Mouse (Mus musculus) lung, adult 18-20 months (tissue): Measurements from ENCODE around the gene Kdelc2.

ENCODE experiments used
- DNase-seq, 2 experiments: peaks; one replicate each; pipeline ENCODE4 v3.0.0; 2022; ENCODE audit warnings: mixed read lengths in 2 of 2

The Kdelc2 gene

DNA sequence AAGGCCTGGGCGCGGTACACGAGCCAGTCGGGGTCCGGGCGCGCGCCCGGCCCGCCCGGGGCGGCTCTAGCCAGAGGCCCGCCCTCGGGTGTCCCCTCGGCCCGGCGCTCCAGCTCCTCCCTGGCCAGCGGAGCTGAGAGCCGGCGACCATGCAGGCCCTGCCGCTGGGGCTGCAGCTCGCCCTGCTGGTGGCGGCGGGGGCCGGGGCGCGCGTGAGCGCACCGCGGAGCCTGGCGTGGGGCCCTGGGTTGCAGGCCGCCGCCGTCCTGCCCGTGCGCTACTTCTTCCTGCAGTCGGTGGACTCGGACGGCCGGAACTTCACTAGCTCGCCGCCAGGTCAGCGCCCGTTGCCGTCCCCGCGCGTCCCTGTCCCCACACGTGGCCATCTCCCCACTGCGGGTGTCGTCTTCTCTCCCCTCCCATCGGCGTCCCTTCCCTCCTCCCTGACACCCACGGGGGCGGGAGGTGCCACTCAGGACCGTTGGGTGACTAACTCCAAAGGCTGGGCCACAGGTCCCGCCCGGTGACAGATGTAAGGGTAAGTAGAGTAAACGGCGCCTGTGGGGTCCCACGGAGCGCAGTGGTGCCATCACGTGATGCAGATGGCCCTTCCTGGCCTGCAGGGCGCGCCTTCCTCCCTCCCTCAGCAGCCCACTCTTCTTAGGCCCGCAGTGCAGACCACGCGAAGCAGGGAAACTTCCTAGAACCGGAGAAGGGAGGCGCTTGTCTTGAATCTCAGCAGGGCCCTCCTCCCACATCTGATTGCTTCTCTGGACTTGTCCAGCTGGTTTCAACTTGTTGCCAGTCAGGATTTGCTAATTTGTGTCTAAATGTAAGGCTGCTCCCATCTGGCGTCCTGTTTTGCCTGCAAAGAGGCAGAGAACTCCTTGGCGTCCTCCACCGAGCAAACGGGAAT is at the start of gene Kdelc2:
Kdelc2 (plus strand) TSS at position 75 of the 916 bp plus-strand sequence.
- peak; percentile 83 to 90 for DNase-seq

DNA sequence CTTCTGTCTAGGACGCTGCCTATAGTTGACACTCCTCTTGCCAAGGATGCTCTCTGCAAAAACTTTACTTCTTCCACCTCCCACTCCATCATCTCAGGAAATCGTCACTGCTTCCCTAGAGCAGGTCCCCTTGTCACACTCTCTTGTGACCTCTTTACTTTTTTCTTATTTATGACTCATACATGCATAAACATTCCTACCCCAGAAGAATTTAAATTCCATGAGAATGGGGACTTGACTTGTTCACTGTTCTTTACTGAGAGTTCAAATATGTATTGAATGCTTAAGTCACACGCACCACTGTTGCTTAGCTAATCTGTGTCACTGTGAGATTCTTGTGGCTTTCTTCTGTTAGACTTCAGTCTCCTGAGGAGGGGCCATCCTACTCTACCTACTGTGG is 48.7 kb upstream of the Kdelc2 start:
- no peak for DNase-seq

DNA sequence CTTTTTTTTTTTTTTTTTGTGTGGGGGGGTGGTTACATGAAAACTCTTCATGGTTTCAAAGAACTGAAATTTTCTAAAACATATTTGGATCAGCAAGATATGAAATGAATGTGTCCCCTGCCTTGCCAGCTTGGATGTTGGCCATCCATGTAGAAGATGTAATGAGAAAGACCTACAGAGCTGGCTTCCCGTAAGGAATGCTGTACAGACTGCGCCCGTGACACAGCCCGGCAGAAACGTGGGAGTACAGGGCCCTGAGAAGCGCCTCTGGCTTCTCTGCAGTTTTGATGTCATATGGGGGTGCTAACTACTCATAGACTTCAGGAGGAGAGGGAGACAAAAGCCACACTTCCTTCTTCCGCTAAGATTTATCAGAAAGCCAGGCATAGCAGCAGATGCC is 44.2 kb upstream of the Kdelc2 start:
- DNase-seq = no peak

DNA sequence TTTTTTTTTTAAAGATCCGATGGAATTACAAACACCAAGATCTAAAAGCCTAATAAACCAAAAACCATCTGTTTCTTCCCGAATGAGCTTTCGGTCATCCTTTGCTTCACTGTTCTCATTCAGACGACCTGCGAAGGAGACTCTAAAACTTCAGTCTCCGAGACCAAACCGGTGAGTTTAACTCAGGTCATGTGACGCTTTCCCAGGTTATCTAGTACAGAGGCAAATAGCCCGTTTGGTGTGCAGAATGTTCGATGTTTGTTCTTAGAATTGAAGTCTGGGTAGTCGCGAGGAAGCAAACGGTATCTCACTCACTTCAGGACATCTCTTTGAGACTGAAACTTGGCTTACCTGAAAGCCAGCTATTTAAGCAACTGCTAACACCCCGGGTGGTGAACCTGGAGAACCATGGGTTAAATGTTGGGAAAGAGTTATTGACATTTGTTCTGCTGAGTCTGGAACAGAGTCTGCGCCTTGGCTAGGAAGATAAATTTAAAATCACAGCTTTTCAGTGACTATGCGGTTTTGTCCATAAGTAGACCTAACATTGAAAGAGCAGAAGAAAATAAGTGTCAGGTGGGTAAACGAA is 43.4 kb upstream of the Kdelc2 start:
- DNase-seq = peak in 1 of 2 experiments; percentile 21

DNA sequence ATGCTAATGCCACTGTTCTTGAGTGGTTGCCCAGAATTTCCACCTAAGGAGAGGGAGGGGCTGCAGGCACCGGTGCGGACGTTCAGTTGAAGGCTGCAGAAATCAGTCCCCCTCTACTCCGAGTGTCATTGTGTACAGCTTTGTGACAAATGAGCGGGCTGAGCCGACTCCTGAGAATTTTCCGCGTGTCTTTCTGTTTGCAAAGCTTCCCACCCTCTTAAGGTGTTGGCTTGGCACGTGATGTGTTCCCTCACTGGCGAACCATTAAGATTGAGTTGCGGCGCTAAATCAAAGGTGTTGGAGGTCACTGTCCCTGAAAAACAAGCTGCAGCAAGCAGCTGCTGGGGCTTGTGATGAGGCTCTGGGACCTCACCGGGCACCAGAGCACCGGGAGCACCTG is 42.9 kb upstream of the Kdelc2 start:
- peak; percentile 58 to 69 for DNase-seq

DNA sequence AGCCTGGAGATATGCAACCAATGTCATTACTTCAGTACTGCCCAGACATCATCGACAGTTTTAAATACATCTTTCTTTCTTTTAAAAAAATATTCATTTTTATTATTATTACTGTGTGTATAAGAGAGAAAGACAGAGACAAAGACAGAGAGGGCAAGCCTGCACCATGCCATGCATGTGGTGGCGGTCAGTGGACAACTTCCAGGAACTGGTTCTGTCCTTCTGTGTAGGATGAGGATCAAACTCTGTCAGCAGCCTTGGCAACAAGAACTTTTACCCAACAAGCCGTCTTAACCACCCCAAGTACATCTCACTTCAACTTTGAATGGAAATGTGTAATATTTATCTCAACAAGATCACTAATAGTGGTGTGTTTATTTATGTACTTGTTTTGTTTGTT is 41.8 kb upstream of the Kdelc2 start:
- no peak for DNase-seq

DNA sequence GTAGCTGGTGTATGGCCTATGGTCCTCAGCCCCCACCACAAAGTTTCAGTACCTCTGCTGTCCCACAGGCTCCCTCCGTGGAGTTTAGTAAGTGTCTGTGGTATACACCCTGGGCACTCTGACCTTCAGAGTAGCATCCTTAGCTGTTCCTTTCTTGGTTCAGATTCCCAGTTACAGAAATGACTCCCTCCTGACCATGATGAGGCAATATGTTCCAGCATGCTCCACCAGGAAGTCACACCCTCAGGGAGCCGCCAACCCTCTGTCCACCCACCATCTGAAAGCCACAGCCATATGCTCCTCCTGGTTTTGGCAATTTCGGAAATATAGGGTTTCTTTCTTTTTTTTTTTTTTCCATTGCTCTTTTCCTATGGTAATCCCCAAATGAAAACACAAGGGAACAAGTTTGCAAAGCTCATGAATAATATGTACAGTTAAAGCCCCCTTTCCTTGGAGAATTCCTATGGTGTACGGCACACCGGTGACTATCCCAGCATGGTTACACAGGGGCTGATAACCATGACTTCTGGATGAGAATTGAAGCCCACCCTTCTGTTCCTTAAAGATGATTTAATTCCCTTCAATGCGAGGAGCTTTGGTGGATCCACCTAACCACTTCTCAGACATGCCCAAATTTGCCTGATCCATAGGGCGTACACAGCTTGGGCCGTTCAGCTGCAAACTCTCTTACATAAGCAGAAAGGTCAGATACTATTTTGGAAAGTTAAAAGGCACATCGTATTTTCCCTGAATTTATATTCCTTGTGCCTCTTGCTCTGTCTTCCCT is 39.0 kb upstream of the Kdelc2 start:
- peak in 1 of 2 experiments; percentile 20 for DNase-seq

DNA sequence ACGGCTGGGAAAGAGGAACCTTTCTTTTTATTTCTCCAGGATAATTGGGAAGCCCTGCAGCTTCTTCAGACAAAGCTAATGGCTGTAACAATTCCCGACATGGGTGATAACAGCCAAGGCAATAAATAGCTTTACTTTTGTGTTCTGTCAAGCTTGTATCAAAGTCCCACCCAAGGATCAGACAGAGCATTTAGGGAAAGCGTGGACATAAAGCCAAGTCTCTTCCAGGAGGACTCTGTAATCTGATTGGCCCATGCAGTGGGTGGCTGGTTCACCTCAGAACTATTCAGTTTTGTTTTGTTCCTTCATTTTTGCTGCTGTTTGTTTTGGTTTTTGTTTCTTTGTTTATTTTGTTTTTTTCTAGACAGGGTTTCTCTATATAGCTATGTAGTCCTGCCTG is 38.1 kb upstream of the Kdelc2 start:
- no peak for DNase-seq

DNA sequence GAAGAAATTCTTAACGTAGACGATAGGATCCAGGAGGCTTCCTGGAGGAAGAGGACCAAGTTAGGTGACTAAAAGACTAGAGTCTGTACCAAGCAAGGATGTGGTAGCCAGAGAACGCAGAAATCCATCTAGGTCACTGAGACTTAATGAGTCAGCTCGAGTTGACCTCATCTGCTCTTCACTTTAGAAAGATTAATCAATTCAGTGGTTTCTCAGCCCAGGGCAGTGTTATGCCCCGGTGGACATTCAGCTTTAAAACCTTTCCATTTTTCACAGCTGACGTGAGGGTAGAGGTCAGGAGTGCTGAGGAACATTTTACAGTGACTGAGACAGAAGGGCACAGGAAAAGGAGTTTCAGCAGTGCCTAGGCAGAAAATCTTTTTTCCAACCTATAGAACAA is 37.4 kb upstream of the Kdelc2 start:
- DNase-seq = no peak

DNA sequence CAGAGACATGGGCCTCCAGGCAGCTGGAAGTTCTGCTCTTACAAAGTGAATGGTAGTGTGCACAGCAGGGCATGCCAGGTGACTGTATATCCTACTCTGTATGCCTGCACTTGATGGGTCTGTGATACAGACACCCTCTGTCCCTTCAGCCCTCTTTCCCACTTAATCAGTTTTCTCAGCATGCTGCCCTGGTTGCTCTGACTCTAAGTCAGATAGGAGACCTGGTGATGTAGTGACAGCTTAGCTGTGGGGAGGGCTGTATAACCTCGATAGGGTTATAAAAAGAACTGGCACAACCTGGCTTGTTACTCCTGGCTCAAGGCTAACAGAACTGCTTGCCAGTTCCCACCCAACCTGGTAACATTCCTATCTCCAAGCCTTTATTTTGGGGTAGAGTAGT is 34.6 kb upstream of the Kdelc2 start:
- DNase-seq = no peak

DNA sequence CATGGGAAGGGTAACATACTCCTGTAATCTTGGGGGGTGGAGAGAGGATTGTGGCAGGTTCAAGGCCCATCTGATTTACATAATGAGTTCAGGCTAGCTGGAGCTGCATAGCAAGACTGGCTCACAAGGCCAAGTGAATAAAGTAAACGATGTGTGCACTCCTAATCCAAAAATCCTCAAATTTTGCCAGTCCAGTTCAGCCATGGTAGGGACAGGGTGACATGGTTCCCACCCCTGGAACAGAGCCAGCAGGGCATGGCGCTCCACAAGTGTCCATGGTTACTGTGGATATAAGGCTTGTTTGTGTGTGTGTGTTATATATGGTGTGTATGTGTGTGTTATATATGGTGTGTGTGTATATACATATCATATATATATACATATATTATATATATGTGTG is 33.5 kb upstream of the Kdelc2 start:
- no peak for DNase-seq

DNA sequence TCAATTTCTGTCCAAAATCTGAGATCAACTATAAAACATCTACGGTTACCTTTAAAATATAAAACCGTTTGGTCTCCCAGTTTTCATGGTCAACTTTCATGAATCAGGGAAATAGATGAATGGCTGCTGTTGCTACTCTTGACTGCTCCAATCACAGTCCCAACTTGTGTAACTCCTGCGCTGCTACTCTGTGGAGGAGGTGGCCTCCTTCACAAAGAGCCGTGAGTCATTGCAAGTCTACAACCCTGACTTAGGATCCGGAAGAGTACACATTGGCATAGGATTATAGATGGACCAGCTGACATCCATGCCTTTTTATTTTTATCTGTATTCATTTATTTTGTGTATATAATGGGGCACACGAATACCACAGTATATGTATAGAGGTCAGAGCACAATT is 31.9 kb upstream of the Kdelc2 start:
- no peak for DNase-seq

DNA sequence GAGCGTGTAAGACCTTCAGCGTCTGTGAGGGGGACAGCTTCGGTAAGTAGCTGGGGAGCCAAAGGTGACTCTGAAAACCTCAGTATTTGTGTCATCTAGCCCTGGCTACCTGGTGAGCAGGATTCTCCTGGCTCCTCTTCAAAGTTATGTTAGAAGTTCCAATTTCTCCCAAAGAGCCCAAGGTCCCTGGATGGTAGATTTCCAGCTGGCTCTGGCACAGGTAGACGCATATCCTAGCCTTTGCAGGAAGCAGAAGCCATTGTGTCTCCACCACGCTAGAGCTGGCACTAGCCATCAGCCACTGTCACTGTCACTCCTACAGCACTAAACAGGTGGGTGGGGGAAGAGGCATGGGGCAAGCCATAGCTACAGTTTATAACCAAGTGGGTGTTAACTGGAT is 30.7 kb upstream of the Kdelc2 start:
- no peak for DNase-seq

DNA sequence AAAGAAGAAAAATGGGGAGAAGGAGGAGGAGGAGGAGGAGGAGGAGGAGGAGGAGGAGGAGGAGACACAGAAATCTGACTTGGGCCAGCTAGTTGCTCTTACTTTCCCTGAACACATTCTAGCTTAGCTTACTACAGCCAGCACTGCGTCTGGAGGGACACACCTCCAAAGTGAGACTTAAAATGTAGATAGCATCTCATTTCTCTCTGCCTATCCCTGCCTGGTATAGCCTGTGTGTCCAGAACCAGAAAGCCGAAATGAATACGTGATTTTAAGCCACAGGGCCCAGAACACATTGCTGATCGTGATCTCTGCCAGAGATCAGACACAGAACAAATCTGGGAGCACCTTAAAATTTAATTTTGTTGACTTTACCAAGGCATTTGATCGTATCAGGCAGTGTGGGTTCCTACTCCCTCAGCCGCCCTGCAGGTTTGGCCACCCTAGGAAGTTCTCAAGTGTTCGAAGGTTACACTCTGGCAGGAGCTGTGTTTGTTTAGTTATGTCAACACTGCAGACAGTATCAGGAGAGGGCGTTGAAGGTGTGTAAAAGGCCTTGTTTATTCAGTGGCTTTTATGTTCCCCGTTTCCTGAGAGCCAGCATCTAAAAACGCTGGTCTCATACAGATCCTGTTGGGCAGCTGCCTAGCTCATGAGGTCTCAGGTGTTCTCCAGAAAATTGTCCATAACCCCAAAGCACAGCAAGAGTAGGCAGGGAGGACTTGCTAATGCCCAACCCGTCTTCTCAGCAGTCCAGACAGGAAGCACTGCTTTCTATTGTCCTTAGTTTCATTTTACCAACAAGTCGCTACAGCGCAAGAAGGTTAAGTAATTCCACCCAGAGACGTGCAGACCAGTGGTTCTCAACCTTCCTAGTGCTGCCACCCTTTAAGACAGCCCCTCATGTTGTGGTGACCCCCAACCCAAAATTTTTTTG is 27.3 kb upstream of the Kdelc2 start:
- peak; percentile 83 to 89 for DNase-seq

DNA sequence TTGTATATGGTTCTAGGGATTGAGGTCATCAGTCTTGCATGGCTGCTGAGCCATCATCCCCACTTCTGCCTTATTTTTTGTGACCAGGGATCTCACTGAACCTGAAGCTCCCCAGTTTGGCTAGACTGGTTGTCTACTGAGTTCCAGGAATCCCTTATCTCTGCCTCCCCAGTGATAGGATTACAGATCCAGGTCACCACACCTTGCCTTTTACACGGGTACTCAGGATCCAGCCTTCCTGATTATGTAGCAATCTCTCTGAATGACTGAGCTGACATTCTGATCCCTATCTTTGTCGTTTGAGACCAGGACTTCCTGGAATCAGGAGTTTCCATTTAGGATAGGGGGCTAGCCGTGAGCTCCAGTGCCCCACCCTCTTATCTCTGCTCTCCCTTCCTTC is 12.5 kb upstream of the Kdelc2 start:
- DNase-seq = no peak

DNA sequence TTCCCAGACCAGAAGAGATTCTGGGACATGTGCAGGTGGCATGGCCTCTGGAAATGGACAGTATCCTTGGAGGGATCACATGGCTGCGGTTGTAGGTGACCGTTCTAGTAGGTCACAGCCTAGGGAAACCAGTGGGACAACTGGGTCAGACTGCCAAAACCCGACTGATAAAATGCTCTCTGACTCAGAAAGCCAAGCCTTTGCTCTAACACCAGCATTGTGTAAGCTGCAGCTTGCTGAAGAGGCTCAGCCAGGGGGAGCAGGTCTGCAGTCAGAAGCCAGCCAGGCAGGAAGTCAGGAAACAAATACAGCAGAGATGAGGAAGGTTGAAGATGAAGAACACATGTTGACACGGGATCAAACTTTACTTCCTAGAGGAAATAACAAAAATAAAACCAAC is 7.9 kb upstream of the Kdelc2 start:
- peak; percentile 48 to 71 for DNase-seq

DNA sequence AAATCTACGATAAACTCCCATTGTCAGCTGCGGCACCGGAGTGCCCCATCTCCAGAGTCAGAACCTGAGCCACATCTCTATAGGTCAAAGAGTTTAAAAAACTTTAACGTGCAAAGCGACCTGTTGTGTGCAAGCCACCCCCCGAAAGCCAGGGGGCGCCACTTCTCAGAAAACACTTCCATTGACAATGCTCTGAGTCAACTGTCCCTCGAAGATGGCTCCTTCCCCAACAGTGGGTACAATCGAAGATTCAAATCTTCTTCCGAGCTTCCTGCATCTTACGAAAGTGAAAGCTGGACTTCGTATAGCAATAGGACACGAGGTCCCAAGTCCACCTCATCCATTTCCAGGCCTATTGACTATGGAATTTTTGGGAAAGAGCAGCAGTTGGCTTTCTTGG is 7.0 kb upstream of the Kdelc2 start:
- DNase-seq = no peak

DNA sequence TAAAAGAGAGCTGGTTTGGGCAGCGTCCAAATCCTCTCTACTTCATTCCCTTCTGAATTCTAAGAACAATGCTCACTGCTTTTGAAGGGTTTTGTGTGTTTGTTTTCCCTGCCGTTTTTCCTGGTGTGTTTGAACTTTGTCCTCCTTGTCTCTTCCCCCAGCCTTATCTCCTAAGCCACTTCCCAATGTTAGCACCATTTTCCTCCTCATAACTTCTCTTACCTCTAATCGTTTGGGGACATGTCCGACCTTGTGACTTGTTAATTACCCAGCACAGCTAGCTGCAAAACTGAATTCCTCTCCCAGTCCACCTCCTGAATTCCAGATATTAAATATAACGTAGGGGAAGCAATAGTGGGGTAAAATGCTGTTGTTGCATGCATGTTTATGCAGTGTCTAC is 6.2 kb upstream of the Kdelc2 start:
- no peak for DNase-seq

DNA sequence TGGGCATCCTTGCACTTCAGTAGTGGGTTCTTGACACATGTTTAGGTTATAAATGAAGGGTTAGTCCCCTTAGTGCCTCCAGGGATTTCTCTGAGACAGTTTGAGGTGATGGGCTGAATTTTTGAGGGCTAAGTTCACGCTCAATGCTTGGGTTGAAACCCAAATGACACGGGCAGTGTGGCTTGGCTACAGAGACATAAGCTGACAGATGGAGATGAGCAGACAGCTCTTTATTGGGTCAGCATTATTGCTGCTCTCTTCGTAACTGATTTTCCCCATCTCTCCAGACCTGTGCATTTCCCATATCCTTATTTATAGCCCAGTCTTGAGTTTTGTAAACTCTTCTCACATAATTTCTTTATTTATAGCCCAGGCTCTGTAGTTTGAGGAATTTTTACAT is 5.7 kb upstream of the Kdelc2 start:
- DNase-seq = no peak

DNA sequence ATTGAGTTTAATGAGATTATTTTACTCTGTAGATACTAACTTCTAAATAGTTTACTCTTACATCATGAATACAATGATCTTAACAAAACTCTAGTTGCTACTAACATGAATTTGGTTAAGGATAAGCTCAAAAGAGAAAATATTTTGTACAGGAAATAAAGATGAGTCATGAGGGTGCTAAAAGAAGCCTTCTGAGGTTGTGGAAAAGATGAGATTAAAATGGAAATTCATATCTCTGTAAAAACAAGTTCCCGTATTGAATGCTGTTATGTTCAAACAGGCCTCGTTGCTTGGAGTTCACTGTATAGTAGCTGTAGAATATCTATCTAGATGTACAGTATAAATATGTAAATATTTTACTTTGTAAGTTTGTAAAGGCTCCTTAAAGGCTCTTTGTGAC is 3.2 kb upstream of the Kdelc2 start:
- no peak for DNase-seq

DNA sequence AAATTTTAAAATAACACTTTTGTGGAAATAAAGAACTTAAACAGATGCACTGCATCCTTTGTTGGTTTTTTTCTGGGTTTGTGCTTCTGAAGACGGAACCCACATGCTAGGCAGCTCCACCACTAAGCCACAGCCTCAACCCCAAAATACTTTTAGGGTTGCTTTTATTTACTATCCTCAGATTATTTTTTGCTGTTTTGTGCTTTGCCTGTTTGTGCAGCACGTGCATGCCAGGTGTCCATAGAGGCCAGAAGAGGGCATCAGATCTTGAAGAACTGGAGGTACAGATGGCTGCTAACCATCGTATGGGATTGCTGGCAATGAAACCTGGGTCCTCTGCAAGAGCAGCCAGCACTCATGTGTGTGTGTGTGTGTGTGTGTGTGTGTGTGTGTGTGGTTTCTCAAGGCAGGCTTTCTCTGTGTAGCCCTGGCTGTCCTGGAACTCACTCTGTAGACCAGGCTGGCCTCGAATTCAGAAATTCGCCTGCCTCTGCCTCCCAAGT is 2.7 kb upstream of the Kdelc2 start:
- no peak for DNase-seq

DNA sequence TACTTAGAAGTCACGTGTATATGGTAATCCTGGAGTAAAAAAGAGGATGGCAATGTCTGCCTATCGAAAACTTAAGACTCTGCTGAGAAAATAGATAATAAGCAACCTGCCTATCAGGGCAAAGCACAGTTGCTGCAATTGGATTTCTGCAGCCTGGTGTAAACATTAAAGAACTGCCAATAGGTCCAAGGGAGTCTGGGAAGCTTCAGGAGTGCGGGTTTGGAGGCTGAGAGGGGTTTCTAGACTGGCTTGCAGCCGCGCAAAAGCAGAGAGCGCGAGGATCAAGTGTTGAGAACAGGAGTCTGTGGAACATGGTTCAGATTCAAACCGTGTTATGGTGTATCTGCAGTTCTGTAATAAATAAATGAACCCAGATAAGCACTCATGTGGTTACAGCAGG is 1.0 kb downstream of the Kdelc2 start:
- DNase-seq = no peak
